Mouse (Mus musculus): Measurements from ENCODE around the gene 6330409D20Rik. TPM values are rescaled to one million over a fixed set of nuclear protein-coding genes. Genes with fewer than 3 reads are reported as not detected.
A peak's percentile ranks its signal among the peaks of the same experiment; 100 is the strongest.

The 6330409D20Rik gene
- polyA plus RNA-seq, 1 experiment from 2014 or later, result not detected

- ATAC-seq (replicated peaks; ENCODE audit: low FRiP score) (no peak), DNase-seq (ENCODE audit: low spot score) (no peak)
- H3K36me3 ChIP-seq (ENCODE audit: control insufficient read depth, insufficient read depth, low read length), result no peaks in the 10 kb centered on the region
- no peaks in the 10 kb centered on the region for H3K27me3 ChIP-seq (replicated peaks; ENCODE audit: control insufficient read depth, insufficient read depth, low read length)
- 44% methylated on average over 4 of the region's 4 CpGs for WGBS
- H3K9me3 ChIP-seq (ENCODE audit: control insufficient read depth, low read length), result no peaks in the 10 kb centered on the region
- H3K9ac ChIP-seq (ENCODE audit: low read depth, low read length), result no peak overlapping the region
- peak overlapping the region; percentile 25; the same call in 1 of the 2 replicates for H3K27ac ChIP-seq (ENCODE audit: low read depth, low read length)
- no peak overlapping the region for H3K4me3 ChIP-seq (ENCODE audit: low read depth, low read length)
- no peak overlapping the region for H3K4me2 ChIP-seq
- H3K4me1 ChIP-seq (replicated peaks; ENCODE audit: control insufficient read depth, insufficient read depth, low read length), result peaks cover 12% of the 10 kb centered on the region; the same call in 1 of the 2 replicates
These were observed 5.9 kb downstream of the 6330409D20Rik start for GRCm38 (mm10) chr2:32734933-32735332.

DNA sequence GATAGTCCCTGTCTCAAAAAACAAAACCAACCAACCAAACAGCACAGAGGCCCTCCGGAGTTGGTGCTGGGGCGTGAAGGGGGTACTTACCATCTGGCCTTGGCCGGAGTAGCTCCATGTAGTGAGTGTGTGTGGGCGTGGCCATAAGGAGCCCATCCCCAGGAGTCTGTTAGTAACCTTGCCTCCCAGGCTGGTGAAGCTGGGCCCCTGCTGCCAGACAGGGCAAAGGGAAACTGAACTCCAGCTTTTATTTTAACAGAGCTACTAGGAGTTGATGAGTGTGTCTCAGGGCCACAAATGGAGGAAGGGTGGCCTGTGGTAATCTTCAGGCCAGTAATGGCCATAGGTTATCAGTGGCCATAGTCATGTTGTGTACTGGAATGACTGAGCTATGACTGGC, 6.3 kb downstream of the 6330409D20Rik start:
- Histone ChIP-seq H3K4me1 (replicated peaks; ENCODE audit: control insufficient read depth, insufficient read depth, low read length) (peaks cover 12% of the 10 kb centered on the region; the same call in 1 of the 2 replicates), H3K4me2 (no peak overlapping the region), H3K4me3 (ENCODE audit: low read depth, low read length) (no peak overlapping the region), H3K36me3 (ENCODE audit: control insufficient read depth, insufficient read depth, low read length) (no peaks in the 10 kb centered on the region), H3K9me3 (ENCODE audit: control insufficient read depth, low read length) (no peaks in the 10 kb centered on the region), H3K27me3 (replicated peaks; ENCODE audit: control insufficient read depth, insufficient read depth, low read length) (no peaks in the 10 kb centered on the region), H3K27ac (ENCODE audit: low read depth, low read length) (peak overlapping the region; percentile 25; the same call in 1 of the 2 replicates), H3K9ac (ENCODE audit: low read depth, low read length) (no peak overlapping the region)
- WGBS, result 37% methylated on average over 4 of the region's 4 CpGs
- DNase-seq (ENCODE audit: low spot score) (no peak), ATAC-seq (replicated peaks; ENCODE audit: low FRiP score) (no peak; the same call in 1 of the 2 replicates)

DNA sequence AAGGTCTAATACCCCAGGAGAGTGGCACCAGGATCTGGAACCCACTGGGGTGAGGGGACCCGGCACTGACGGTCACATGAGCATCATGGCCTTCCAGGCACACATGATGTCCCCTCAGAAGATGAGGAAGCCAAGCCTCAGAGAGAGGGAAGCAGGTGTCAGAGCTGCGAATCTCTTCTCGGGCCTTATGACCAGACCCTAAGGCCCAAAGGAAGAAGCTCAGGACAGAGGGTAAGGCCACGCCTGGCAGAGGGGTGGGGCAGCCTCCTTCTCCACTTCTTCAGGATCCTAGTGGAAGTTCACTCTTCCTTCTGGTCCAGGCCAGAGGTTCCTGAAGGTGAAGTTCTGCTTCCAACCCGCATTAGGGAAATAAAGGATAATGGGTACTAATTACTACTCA, 8.1 kb downstream of the 6330409D20Rik start:
- 84% methylated on average over 6 of the region's 6 CpGs for WGBS
- Histone ChIP-seq H3K4me1 (replicated peaks; ENCODE audit: control insufficient read depth, insufficient read depth, low read length) (peaks cover 19% of the 10 kb centered on the region), H3K27me3 (replicated peaks; ENCODE audit: control insufficient read depth, insufficient read depth, low read length) (no peaks in the 10 kb centered on the region), H3K27ac (ENCODE audit: low read depth, low read length) (no peak overlapping the region), H3K9me3 (ENCODE audit: control insufficient read depth, low read length) (no peaks in the 10 kb centered on the region), H3K36me3 (ENCODE audit: control insufficient read depth, insufficient read depth, low read length) (no peaks in the 10 kb centered on the region), H3K4me2 (no peak overlapping the region), H3K9ac (ENCODE audit: low read depth, low read length) (no peak overlapping the region), H3K4me3 (ENCODE audit: low read depth, low read length) (no peak overlapping the region)
- no peak for ATAC-seq (replicated peaks; ENCODE audit: low FRiP score)
- no peak for DNase-seq (ENCODE audit: low spot score)

GRCm38 (mm10) chr2:32731911-32732310, 8.9 kb downstream of the 6330409D20Rik start:
- ATAC-seq (replicated peaks; ENCODE audit: low FRiP score) (no peak), DNase-seq (ENCODE audit: low spot score) (no peak)
- Histone ChIP-seq H3K27me3 (replicated peaks; ENCODE audit: control insufficient read depth, insufficient read depth, low read length) (no peaks in the 10 kb centered on the region), H3K4me1 (replicated peaks; ENCODE audit: control insufficient read depth, insufficient read depth, low read length) (peaks cover 25% of the 10 kb centered on the region), H3K4me3 (ENCODE audit: low read depth, low read length) (no peak overlapping the region), H3K27ac (ENCODE audit: low read depth, low read length) (peak overlapping the region; percentile 3; the same call in 1 of the 2 replicates), H3K9ac (ENCODE audit: low read depth, low read length) (no peak overlapping the region), H3K9me3 (ENCODE audit: control insufficient read depth, low read length) (no peaks in the 10 kb centered on the region), H3K36me3 (ENCODE audit: control insufficient read depth, insufficient read depth, low read length) (no peaks in the 10 kb centered on the region), H3K4me2 (no peak overlapping the region)
- 77% methylated on average over 4 of the region's 4 CpGs for WGBS

GRCm38 (mm10) chr2:32730854-32731253, 10.0 kb downstream of the 6330409D20Rik start:
- H3K36me3 ChIP-seq (ENCODE audit: control insufficient read depth, insufficient read depth, low read length), result no peaks in the 10 kb centered on the region
- H3K4me1 ChIP-seq (replicated peaks; ENCODE audit: control insufficient read depth, insufficient read depth, low read length), result peaks cover 25% of the 10 kb centered on the region
- peak overlapping the region; percentile 13; the same call in 1 of the 2 replicates for H3K27ac ChIP-seq (ENCODE audit: low read depth, low read length)
- WGBS, result 47% methylated on average over 11 of the region's 11 CpGs
- H3K9me3 ChIP-seq (ENCODE audit: control insufficient read depth, low read length), result no peaks in the 10 kb centered on the region
- ATAC-seq (replicated peaks; ENCODE audit: low FRiP score) (no peak), DNase-seq (ENCODE audit: low spot score) (no peak)
- peak overlapping the region; percentile 33; the same call in 1 of the 2 replicates for H3K4me2 ChIP-seq
- H3K9ac ChIP-seq (ENCODE audit: low read depth, low read length), result no peak overlapping the region
- H3K4me3 ChIP-seq (ENCODE audit: low read depth, low read length), result no peak overlapping the region
- H3K27me3 ChIP-seq (replicated peaks; ENCODE audit: control insufficient read depth, insufficient read depth, low read length), result no peaks in the 10 kb centered on the region

GRCm38 (mm10) chr2:32729547-32729946, 11.3 kb downstream of the 6330409D20Rik start:
- Histone ChIP-seq H3K4me2 (peak overlapping the region; percentile 62), H3K9me3 (ENCODE audit: control insufficient read depth, low read length) (no peaks in the 10 kb centered on the region), H3K9ac (ENCODE audit: low read depth, low read length) (no peak overlapping the region), H3K27me3 (replicated peaks; ENCODE audit: control insufficient read depth, insufficient read depth, low read length) (no peaks in the 10 kb centered on the region), H3K36me3 (ENCODE audit: control insufficient read depth, insufficient read depth, low read length) (no peaks in the 10 kb centered on the region), H3K4me3 (ENCODE audit: low read depth, low read length) (no peak overlapping the region), H3K4me1 (replicated peaks; ENCODE audit: control insufficient read depth, insufficient read depth, low read length) (peaks cover 22% of the 10 kb centered on the region), H3K27ac (ENCODE audit: low read depth, low read length) (no peak overlapping the region)
- DNase-seq (ENCODE audit: low spot score) (no peak), ATAC-seq (replicated peaks; ENCODE audit: low FRiP score) (no peak)
- WGBS, result 66% methylated on average over 4 of the region's 4 CpGs

DNA sequence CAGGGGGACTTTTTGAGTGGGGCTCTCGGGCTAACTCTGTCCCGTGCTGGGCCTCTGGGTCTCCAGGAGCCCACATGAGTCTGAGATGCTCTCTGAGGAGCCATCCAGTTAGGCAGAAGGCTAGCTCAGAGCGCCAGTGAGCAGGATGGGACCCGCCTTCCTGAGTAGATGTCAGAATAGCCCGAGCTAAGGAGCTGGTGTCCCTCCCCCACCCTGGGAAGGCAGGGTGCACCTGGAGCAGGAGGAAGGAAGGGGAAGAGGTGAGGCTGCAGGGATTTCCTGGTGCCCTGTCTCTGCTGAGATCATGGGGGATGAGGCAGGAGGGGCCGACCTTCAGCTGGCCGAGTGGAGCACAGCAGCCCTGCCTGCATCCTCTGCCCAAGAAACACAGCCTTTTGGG, 12.4 kb downstream of the 6330409D20Rik start:
- DNase-seq (ENCODE audit: low spot score), result no peak
- ATAC-seq (replicated peaks; ENCODE audit: low FRiP score), result 0 out of 2 replicates have a peak, but pooled peaks have one; percentile 13
- peaks cover 17% of the 10 kb centered on the region for H3K4me1 ChIP-seq (replicated peaks; ENCODE audit: control insufficient read depth, insufficient read depth, low read length)
- H3K9ac ChIP-seq (ENCODE audit: low read depth, low read length), result no peak overlapping the region; the same call in 1 of the 2 replicates
- no peaks in the 10 kb centered on the region for H3K9me3 ChIP-seq (ENCODE audit: control insufficient read depth, low read length)
- no peaks in the 10 kb centered on the region for H3K36me3 ChIP-seq (ENCODE audit: control insufficient read depth, insufficient read depth, low read length)
- peak overlapping the region; percentile 62 for H3K4me2 ChIP-seq
- no peak overlapping the region for H3K27ac ChIP-seq (ENCODE audit: low read depth, low read length)
- 48% methylated on average over 7 of the region's 7 CpGs for WGBS
- peak overlapping the region; percentile 35 for H3K4me3 ChIP-seq (ENCODE audit: low read depth, low read length)
- H3K27me3 ChIP-seq (replicated peaks; ENCODE audit: control insufficient read depth, insufficient read depth, low read length), result no peaks in the 10 kb centered on the region

GRCm38 (mm10) chr2:32727435-32727834, 13.4 kb downstream of the 6330409D20Rik start:
- no peaks in the 10 kb centered on the region for H3K9me3 ChIP-seq (ENCODE audit: control insufficient read depth, low read length)
- peak overlapping the region; percentile 25; the same call in 1 of the 2 replicates for H3K9ac ChIP-seq (ENCODE audit: low read depth, low read length)
- H3K4me2 ChIP-seq, result peak overlapping the region; percentile 62
- DNase-seq (ENCODE audit: low spot score) (peak; percentile 86), ATAC-seq (replicated peaks; ENCODE audit: low FRiP score) (peak; percentile 93)
- H3K27ac ChIP-seq (ENCODE audit: low read depth, low read length), result no peak overlapping the region
- H3K4me3 ChIP-seq (ENCODE audit: low read depth, low read length), result peak overlapping the region; percentile 35
- peaks cover 17% of the 10 kb centered on the region for H3K4me1 ChIP-seq (replicated peaks; ENCODE audit: control insufficient read depth, insufficient read depth, low read length)
- H3K36me3 ChIP-seq (ENCODE audit: control insufficient read depth, insufficient read depth, low read length), result no peaks in the 10 kb centered on the region
- no peaks in the 10 kb centered on the region for H3K27me3 ChIP-seq (replicated peaks; ENCODE audit: control insufficient read depth, insufficient read depth, low read length)
- 1% methylated on average over 16 of the region's 16 CpGs for WGBS
